Mouse (Mus musculus): Measurements from ENCODE around the gene Psmd11.

Psmd11 gene

GRCm38 (mm10) chr11:80479906-80480866 is 51.8 kb downstream of the Psmd11 start:
- CTCF ChIA-PET = no interaction called here

GRCm38 (mm10) chr11:80481409-80482050 is 53.1 kb downstream of the Psmd11 start:
- CTCF ChIA-PET = no interaction called here

GRCm38 (mm10) chr11:80482347-80482746 is 53.9 kb downstream of the Psmd11 start:
- CTCF ChIA-PET = no interaction called here

GRCm38 (mm10) chr11:80482921-80483320 is 54.5 kb downstream of the Psmd11 start:
- CTCF ChIA-PET = no interaction called here

GRCm38 (mm10) chr11:80483536-80484067 is 55.2 kb downstream of the Psmd11 start:
- CTCF ChIA-PET = no interaction called here

GRCm38 (mm10) chr11:80484191-80484791 is 55.9 kb downstream of the Psmd11 start:
- CTCF ChIA-PET = interaction anchor here (0.7 kb wide), 1 partner anchor 24 kb away, joined by 3 read pairs; no protein-coding TSS in a partner anchor

- CTCF ChIA-PET = interaction anchor here (0.7 kb wide), 1 partner anchor 25 kb away, joined by 3 read pairs; no protein-coding TSS in a partner anchor
These were observed 56.7 kb downstream of the Psmd11 start for GRCm38 (mm10) chr11:80485120-80485551.

- CTCF ChIA-PET = no interaction called here
These were observed 57.3 kb downstream of the Psmd11 start for GRCm38 (mm10) chr11:80485622-80486206.

- CTCF ChIA-PET = no interaction called here
These were observed 59.6 kb downstream of the Psmd11 start for GRCm38 (mm10) chr11:80487904-80488587.

GRCm38 (mm10) chr11:80489172-80489881 is 60.9 kb downstream of the Psmd11 start:
- CTCF ChIA-PET = interaction anchor here (0.6 kb wide), 1 partner anchor 17 kb away, joined by 21 read pairs; no protein-coding TSS in a partner anchor

GRCm38 (mm10) chr11:80489882-80490196 is 61.4 kb downstream of the Psmd11 start:
- CTCF ChIA-PET = interaction anchor here (0.6 kb wide), 1 partner anchor 18 kb away, joined by 21 read pairs; no protein-coding TSS in a partner anchor

GRCm38 (mm10) chr11:80490831-80491230 is 62.4 kb downstream of the Psmd11 start:
- CTCF ChIA-PET = no interaction called here

GRCm38 (mm10) chr11:80493186-80493585 is 64.8 kb downstream of the Psmd11 start:
- CTCF ChIA-PET = interaction anchor here (0.6 kb wide), 1 partner anchor 323 kb away, joined by 21 read pairs; no protein-coding TSS in a partner anchor

- CTCF ChIA-PET = no interaction called here
These were observed 66.4 kb downstream of the Psmd11 start for GRCm38 (mm10) chr11:80494852-80495251.

- CTCF ChIA-PET = no interaction called here
These were observed 67.6 kb downstream of the Psmd11 start for GRCm38 (mm10) chr11:80495972-80496371.

- CTCF ChIA-PET = no interaction called here
These were observed 68.2 kb downstream of the Psmd11 start for GRCm38 (mm10) chr11:80496640-80497039.

- CTCF ChIA-PET = no interaction called here
These were observed 69.0 kb downstream of the Psmd11 start for GRCm38 (mm10) chr11:80497225-80497919.

GRCm38 (mm10) chr11:80498328-80499070 is 70.1 kb downstream of the Psmd11 start:
- CTCF ChIA-PET = no interaction called here

GRCm38 (mm10) chr11:80499550-80499952 is 71.1 kb downstream of the Psmd11 start:
- CTCF ChIA-PET = no interaction called here
